Mouse (Mus musculus): Measurements from ENCODE around the gene Tmem108. TPM values are rescaled to one million over a fixed set of nuclear protein-coding genes. Genes with fewer than 3 reads are reported as not detected.

The Tmem108 gene
- polyA plus RNA-seq, 1 experiment from 2014 or later: 34.2 TPM

DNA sequence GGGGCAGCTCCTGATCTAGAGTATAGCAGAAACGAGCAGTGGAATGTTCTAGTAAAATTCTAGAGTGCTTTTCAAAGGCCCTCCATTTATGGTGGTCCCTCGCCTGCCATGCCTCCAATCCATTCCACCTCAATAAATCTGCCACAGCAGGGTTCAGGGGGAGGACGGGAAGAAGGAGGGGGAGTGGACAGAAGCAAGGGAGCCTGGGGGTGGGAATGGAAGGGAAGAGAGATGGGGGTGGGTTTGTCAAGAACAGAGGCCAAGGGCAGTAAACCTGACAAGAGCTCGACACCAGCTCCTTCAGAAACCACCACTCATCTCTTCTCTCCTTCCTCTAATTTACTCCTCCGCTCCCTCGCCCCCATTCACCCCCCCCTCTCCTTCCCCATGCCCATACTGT, 238.6 kb downstream of the Tmem108 start:
- Histone ChIP-seq H3K9ac (no peak overlapping the region), H3K4me2 (replicated peaks) (no peak overlapping the region), H3K4me1 (replicated peaks; ENCODE audit: control insufficient read depth, insufficient read depth, low read length) (peaks cover 17% of the 10 kb centered on the region), H3K4me3 (replicated peaks; ENCODE audit: low read length) (no peak overlapping the region), H3K36me3 (replicated peaks; ENCODE audit: control insufficient read depth, insufficient read depth) (no peaks in the 10 kb centered on the region), H3K9me3 (ENCODE audit: control insufficient read depth, low read length) (0 out of 2 replicates have a peak, but pooled peaks cover 4% of the 10 kb centered on the region), H3K27ac (no peak overlapping the region), H3K27me3 (ENCODE audit: control insufficient read depth, insufficient read depth, low read length) (no peaks in the 10 kb centered on the region)
- 59% methylated on average over 6 of the region's 6 CpGs for WGBS
- ATAC-seq (ENCODE audit: low FRiP score) (no peak), DNase-seq (ENCODE audit: low spot score) (no peak)

DNA sequence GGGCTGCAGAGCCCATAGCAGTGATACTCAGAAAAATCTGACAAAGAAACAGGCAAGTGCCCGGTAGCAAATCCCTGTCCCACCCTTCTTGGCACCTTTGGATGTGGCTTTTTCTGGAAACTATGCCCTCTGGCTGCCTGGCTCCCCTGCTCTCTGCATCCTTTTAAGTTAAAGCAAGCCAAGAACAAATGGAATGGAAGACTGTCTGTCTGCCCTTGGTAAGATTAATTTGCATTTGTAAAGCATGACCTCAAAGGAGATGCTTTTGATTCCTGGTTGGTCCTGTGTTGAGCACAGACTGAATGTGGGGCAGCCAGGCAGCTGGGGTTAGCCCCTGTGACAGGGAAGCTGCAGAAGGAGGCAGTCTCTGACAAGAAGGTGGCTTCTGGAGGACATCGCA, 247.8 kb downstream of the Tmem108 start:
- no peak overlapping the region for H3K9ac ChIP-seq
- no peak overlapping the region for H3K4me2 ChIP-seq (replicated peaks)
- DNase-seq (ENCODE audit: low spot score) (no peak), ATAC-seq (ENCODE audit: low FRiP score) (no peak)
- H3K9me3 ChIP-seq (ENCODE audit: control insufficient read depth, low read length): 0 out of 2 replicates have a peak, but pooled peaks cover under 1% of the 10 kb centered on the region
- no peaks in the 10 kb centered on the region for H3K36me3 ChIP-seq (replicated peaks; ENCODE audit: control insufficient read depth, insufficient read depth)
- no peak overlapping the region for H3K27ac ChIP-seq
- 18% methylated on average over 2 of the region's 2 CpGs for WGBS
- H3K4me1 ChIP-seq (replicated peaks; ENCODE audit: control insufficient read depth, insufficient read depth, low read length): no peaks in the 10 kb centered on the region
- H3K4me3 ChIP-seq (replicated peaks; ENCODE audit: low read length): no peak overlapping the region
- H3K27me3 ChIP-seq (ENCODE audit: control insufficient read depth, insufficient read depth, low read length): no peaks in the 10 kb centered on the region

DNA sequence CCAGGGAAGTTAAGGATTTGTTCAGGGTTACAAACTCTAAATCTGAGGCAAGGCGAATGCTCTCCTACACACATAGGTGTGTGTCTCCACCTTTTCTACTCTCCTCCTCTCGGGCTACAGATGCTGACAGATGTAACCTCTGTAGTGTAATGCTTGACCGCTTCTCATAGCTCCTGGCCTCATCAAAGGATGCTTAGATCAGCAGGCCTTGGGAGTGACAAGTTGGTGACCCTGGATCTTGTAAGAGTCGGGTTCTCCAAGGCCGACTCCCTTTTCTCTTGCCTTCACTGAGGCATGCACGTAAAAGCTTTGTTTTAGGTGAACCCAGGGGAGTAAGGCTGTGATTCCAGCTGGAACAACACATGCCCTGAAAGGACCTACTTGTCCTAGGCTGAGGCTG, 249.4 kb downstream of the Tmem108 start:
- no peaks in the 10 kb centered on the region for H3K27me3 ChIP-seq (ENCODE audit: control insufficient read depth, insufficient read depth, low read length)
- no peaks in the 10 kb centered on the region for H3K9me3 ChIP-seq (ENCODE audit: control insufficient read depth, low read length)
- no peak overlapping the region for H3K4me3 ChIP-seq (replicated peaks; ENCODE audit: low read length)
- H3K9ac ChIP-seq: no peak overlapping the region
- H3K4me2 ChIP-seq (replicated peaks): no peak overlapping the region
- no peak for DNase-seq (ENCODE audit: low spot score)
- H3K27ac ChIP-seq: no peak overlapping the region
- no peaks in the 10 kb centered on the region for H3K36me3 ChIP-seq (replicated peaks; ENCODE audit: control insufficient read depth, insufficient read depth)
- WGBS: 72% methylated on average over 6 of the region's 6 CpGs
- 0 out of 2 replicates have a peak, but pooled peaks cover 3% of the 10 kb centered on the region for H3K4me1 ChIP-seq (replicated peaks; ENCODE audit: control insufficient read depth, insufficient read depth, low read length)
- no peak for ATAC-seq (ENCODE audit: low FRiP score)

DNA sequence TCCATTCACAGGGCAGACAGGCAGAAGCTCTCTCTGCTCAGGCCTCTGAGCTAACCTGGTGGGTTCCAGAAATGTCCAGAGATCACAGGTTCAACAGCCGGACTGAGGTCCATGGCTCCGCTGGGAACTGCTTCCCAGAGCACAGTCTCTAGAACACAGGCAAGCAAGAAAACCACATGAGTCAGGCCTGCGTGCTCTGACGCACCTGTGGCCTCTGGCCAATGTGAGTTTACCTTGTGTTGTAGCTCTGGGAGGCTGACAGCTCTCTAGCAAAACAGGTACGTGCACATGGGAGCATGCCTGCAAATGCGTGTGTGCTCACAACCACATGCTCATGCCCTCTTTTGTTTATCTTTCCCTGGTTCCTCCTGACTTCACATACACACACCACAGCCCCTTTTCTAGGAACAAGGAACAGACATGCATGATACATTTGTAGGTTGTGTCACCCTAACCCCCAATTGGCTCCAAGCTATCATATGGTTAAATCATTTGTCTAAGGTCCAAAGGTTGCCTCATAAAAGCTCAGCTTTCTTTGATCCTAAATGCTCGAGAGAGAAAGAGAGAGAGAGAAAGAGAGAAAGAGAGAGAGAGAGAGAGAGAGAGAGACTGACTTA, 254.6 kb downstream of the Tmem108 start:
- H3K27me3 ChIP-seq (ENCODE audit: control insufficient read depth, insufficient read depth, low read length): no peaks in the 10 kb centered on the region
- H3K4me2 ChIP-seq (replicated peaks): no peak overlapping the region
- H3K9me3 ChIP-seq (ENCODE audit: control insufficient read depth, low read length): no peaks in the 10 kb centered on the region
- H3K4me3 ChIP-seq (replicated peaks; ENCODE audit: low read length): no peak overlapping the region
- peaks cover 37% of the 10 kb centered on the region for H3K4me1 ChIP-seq (replicated peaks; ENCODE audit: control insufficient read depth, insufficient read depth, low read length)
- 75% methylated on average over 7 of the region's 7 CpGs for WGBS
- ATAC-seq (ENCODE audit: low FRiP score) (no peak), DNase-seq (ENCODE audit: low spot score) (no peak)
- no peak overlapping the region for H3K27ac ChIP-seq
- H3K9ac ChIP-seq: no peak overlapping the region
- no peaks in the 10 kb centered on the region for H3K36me3 ChIP-seq (replicated peaks; ENCODE audit: control insufficient read depth, insufficient read depth)

DNA sequence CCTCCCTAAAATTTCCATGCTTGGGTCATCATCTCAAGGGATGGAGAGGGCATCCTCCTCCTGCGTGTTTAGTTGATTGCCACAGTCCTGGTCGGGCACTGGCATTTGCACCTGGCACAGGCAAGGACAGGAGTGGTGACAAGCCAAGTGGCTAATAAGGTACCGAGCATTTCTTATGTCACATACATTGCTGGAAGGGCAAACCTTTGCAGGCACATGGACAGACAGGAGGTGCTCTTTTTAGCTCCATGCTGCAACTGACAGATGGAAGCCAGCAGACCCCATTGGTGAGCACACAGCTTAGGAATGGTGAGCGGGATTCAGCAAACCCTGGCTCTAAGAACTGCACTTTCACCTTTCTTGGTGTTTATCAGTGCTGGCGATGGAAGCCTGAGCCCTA, 256.6 kb downstream of the Tmem108 start:
- WGBS: 31% methylated on average over 5 of the region's 5 CpGs
- Histone ChIP-seq H3K27ac (peak overlapping the region; percentile 38; the same call in 1 of the 2 replicates), H3K27me3 (ENCODE audit: control insufficient read depth, insufficient read depth, low read length) (no peaks in the 10 kb centered on the region), H3K36me3 (replicated peaks; ENCODE audit: control insufficient read depth, insufficient read depth) (no peaks in the 10 kb centered on the region), H3K4me1 (replicated peaks; ENCODE audit: control insufficient read depth, insufficient read depth, low read length) (peaks cover 47% of the 10 kb centered on the region), H3K4me3 (replicated peaks; ENCODE audit: low read length) (no peak overlapping the region), H3K4me2 (replicated peaks) (no peak overlapping the region), H3K9ac (no peak overlapping the region), H3K9me3 (ENCODE audit: control insufficient read depth, low read length) (no peaks in the 10 kb centered on the region)
- ATAC-seq (ENCODE audit: low FRiP score): peak; percentile 16; the same call in 1 of the 2 replicates
- no peak for DNase-seq (ENCODE audit: low spot score)

DNA sequence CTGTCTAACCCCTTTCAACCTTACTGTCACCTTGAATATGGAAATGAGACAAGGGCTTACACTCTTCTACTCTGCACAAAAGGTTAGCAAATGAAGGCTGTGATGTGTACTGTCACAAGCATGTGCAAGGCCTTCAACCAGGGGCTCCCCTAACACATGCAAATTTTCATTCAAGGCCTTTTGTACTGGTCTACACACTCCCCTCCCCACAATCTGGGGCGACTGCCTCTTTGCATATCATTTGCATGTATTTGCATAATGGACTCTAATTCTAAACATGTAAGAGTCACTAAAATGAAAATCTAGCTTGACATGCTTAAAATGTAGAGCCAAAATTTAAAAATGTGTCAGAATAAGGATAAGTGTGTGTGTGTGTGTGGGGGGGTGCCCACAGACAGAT, 257.0 kb downstream of the Tmem108 start:
- H3K27ac ChIP-seq: peak overlapping the region; percentile 38
- ATAC-seq (ENCODE audit: low FRiP score): peak; percentile 86
- peak; percentile 58 for DNase-seq (ENCODE audit: low spot score)
- peaks cover 47% of the 10 kb centered on the region for H3K4me1 ChIP-seq (replicated peaks; ENCODE audit: control insufficient read depth, insufficient read depth, low read length)
- no peak overlapping the region for H3K4me3 ChIP-seq (replicated peaks; ENCODE audit: low read length)
- no peak overlapping the region for H3K9ac ChIP-seq
- H3K36me3 ChIP-seq (replicated peaks; ENCODE audit: control insufficient read depth, insufficient read depth): no peaks in the 10 kb centered on the region; the same call in 1 of the 2 replicates
- H3K4me2 ChIP-seq (replicated peaks): no peak overlapping the region
- WGBS: 19% methylated on average over 1 of the region's 1 CpGs
- H3K9me3 ChIP-seq (ENCODE audit: control insufficient read depth, low read length): no peaks in the 10 kb centered on the region
- H3K27me3 ChIP-seq (ENCODE audit: control insufficient read depth, insufficient read depth, low read length): no peaks in the 10 kb centered on the region

DNA sequence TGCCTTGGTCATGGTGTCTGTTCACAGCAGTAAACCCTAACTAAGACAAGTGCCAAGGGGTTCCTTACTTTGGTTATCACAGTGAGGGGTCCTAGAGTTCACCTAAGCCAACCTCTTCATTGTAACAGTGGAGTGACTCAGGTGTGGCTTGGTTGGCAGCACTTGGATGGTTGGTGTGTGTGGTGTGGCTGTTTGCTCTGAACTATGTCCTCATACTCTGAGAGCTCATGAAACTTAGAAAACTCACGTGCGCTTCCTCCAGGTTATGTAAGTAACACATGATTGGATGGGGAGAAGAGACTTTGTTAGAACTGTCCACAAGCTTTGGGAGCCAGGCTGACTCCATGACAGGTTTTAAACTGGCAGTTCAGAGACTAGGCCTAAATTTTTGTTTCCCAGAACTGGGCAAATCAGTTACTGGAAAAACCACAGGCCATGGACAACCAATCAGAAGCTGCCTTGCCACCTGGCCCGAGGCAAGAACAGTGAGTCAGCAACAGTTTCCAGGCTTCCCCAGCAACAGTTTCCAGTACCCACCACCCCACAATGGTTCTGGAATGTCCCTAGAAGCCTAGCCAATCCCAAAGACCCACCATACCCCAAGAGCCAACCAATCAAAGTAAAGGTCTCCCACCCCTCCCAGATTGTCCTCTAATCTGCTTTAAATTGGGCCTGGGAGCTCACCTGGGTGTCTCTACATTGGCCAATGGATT, 257.9 kb downstream of the Tmem108 start:
- peaks cover 6% of the 10 kb centered on the region; the same call in 1 of the 2 replicates for H3K27me3 ChIP-seq (ENCODE audit: control insufficient read depth, insufficient read depth, low read length)
- H3K9me3 ChIP-seq (ENCODE audit: control insufficient read depth, low read length): no peaks in the 10 kb centered on the region
- peaks cover 6% of the 10 kb centered on the region for H3K36me3 ChIP-seq (replicated peaks; ENCODE audit: control insufficient read depth, insufficient read depth)
- 99% methylated on average over 3 of the region's 3 CpGs for WGBS
- no peak overlapping the region for H3K4me2 ChIP-seq (replicated peaks)
- no peak overlapping the region for H3K27ac ChIP-seq
- H3K9ac ChIP-seq: no peak overlapping the region
- DNase-seq (ENCODE audit: low spot score) (no peak), ATAC-seq (ENCODE audit: low FRiP score) (no peak)
- H3K4me3 ChIP-seq (replicated peaks; ENCODE audit: low read length): no peak overlapping the region
- H3K4me1 ChIP-seq (replicated peaks; ENCODE audit: control insufficient read depth, insufficient read depth, low read length): peaks cover 47% of the 10 kb centered on the region

DNA sequence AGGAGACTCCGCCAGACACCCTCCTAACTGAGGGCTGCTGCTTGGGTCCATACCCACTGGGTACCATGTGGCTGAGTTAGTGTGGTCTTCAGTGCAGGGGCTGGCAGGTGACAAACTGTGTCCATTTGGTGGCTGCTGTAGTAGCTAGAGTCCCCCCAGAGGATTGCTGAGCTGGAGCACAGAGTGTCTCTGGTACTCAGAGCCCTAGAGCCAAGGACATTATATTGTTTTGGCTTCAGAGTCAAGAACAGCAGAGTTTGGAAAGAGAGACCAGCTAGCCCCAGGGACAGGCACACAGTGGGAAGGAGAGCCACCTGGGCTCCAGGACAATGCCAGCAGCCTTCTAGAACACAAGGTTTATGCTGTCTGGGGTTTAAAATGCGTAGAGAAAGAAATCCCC, 259.0 kb downstream of the Tmem108 start:
- H3K27me3 ChIP-seq (ENCODE audit: control insufficient read depth, insufficient read depth, low read length): peaks cover 6% of the 10 kb centered on the region; the same call in 1 of the 2 replicates
- DNase-seq (ENCODE audit: low spot score) (no peak), ATAC-seq (ENCODE audit: low FRiP score) (no peak)
- peaks cover 44% of the 10 kb centered on the region for H3K4me1 ChIP-seq (replicated peaks; ENCODE audit: control insufficient read depth, insufficient read depth, low read length)
- H3K4me3 ChIP-seq (replicated peaks; ENCODE audit: low read length): no peak overlapping the region
- H3K9me3 ChIP-seq (ENCODE audit: control insufficient read depth, low read length): no peaks in the 10 kb centered on the region
- H3K4me2 ChIP-seq (replicated peaks): no peak overlapping the region
- H3K9ac ChIP-seq: no peak overlapping the region
- WGBS: 80% methylated on average over 2 of the region's 2 CpGs
- peak overlapping the region; percentile 51; the same call in 1 of the 2 replicates for H3K27ac ChIP-seq
- peaks cover 8% of the 10 kb centered on the region for H3K36me3 ChIP-seq (replicated peaks; ENCODE audit: control insufficient read depth, insufficient read depth)

DNA sequence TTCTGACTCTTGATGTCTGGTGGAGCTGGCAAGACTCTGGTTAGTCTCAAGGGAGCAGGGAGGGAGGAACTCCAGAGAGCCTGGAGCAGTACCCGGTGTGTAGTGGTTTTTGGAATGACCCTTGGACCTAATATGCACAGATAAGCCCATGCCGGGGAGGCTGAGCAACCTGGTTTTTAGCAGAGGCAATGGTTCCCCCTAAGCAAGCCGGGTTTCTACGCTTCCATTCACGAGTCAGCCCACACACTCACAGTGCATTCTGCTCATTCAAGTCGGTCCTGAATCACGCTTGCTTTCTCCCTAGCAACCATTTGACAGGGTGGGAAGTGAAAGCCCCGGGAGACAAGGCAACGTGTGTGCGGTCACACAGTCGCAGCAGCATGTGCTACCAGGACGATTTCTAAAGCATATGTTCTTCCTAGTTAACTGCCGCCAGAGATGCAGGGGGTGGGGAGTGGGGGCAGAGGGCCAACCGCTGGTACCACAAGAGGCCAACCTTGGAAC, 259.7 kb downstream of the Tmem108 start:
- DNase-seq (ENCODE audit: low spot score) (peak; percentile 80), ATAC-seq (ENCODE audit: low FRiP score) (peak; percentile 51)
- peaks cover 8% of the 10 kb centered on the region for H3K36me3 ChIP-seq (replicated peaks; ENCODE audit: control insufficient read depth, insufficient read depth)
- no peaks in the 10 kb centered on the region for H3K9me3 ChIP-seq (ENCODE audit: control insufficient read depth, low read length)
- H3K4me3 ChIP-seq (replicated peaks; ENCODE audit: low read length): no peak overlapping the region
- WGBS: 2% methylated on average over 14 of the region's 14 CpGs
- no peak overlapping the region for H3K4me2 ChIP-seq (replicated peaks)
- peaks cover 9% of the 10 kb centered on the region; the same call in 1 of the 2 replicates for H3K27me3 ChIP-seq (ENCODE audit: control insufficient read depth, insufficient read depth, low read length)
- H3K4me1 ChIP-seq (replicated peaks; ENCODE audit: control insufficient read depth, insufficient read depth, low read length): peaks cover 41% of the 10 kb centered on the region
- H3K27ac ChIP-seq: peak overlapping the region; percentile 51
- peak overlapping the region; percentile 2; the same call in 1 of the 2 replicates for H3K9ac ChIP-seq

Measured in hindbrain, embryonic 14.5 days (tissue).